Mouse (Mus musculus) heart, adult 2 months (tissue): ENCODE measurements around the gene Lrrc26.

Experiments used
- CTCF ChIP-seq: fragments of 200-600 bp; IDR thresholded peaks from 2 replicates; pipeline ENCODE4 v1.8.1; 2022; ENCODE audit warnings: antibody characterized with exemption, mild to moderate bottlenecking, moderate library complexity
- EP300 ChIP-seq: fragments of 200-500 bp; IDR thresholded peaks from 2 replicates; pipeline ENCODE4 v1.6.1; 2011; ENCODE audit warnings: low read depth, low read length, control low read depth; ENCODE audit not compliant: insufficient read depth
- POLR2A ChIP-seq: fragments of 200-500 bp; IDR thresholded peaks from 2 replicates; pipeline ENCODE4 v1.6.1; 2011; ENCODE audit warnings: mild to moderate bottlenecking, low read depth, low read length, control low read depth; ENCODE audit not compliant: insufficient read depth

DNA sequence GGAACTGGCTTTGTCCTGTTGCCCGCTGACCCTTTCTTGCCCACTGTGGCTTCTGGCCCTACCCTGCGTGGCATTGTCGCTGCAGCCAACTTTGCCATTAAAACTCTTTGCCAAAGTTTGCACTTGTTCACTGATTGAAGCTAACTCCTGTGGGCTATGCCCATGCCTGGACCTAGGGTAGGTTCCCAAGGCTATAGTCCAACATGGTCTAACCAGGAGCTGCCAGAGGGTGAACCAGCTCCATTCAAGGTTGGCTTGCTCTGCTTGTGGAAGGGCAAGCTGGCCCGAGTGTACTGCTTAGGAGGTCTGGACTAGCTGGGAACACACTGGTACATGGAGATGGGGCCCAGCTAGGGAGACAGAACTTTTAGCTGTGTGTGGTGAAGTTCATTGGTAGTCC is 45.6 kb upstream of the Lrrc26 start:
- TF ChIP-seq EP300 (no peak), CTCF (no peak), POLR2A (no peak)
